Mouse (Mus musculus) intestine, embryonic 14.5 days (tissue): ENCODE measurements at regions not wholly inside any gene's neighbourhood (a gene's known extent, or its start where the extent isn't known, plus 50 kb on each side); places are given as distances from the start of the nearest gene placed in this dataset.
"Not testable (repeated sequence)": the region's sequence is repeated elsewhere in the genome, so short reads cannot be mapped to it uniquely, and the experiment has no call there.

Experiments
- ATAC-seq: fragments of 200-750 bp; cut with Nextera tagmentation; replicated peaks from 2 replicates; pipeline ENCODE4 v1.8.0; 2017; ENCODE audit warnings: low read depth, moderate number of reproducible peaks, moderate TSS enrichment, moderate library complexity; ENCODE audit not compliant: low FRiP score, low TSS enrichment
- DNase-seq: peaks from one replicate; pipeline ENCODE4 v3.0.0-alpha.2; 2018; ENCODE audit warnings: low spot score
- H3K27ac ChIP-seq: fragments of 300-500 bp; sonication (generic); 2 replicates; pipeline ENCODE4 v1.5.1; 2014; ENCODE audit warnings: low read depth, mild to moderate bottlenecking, control low read depth
- H3K27me3 ChIP-seq: fragments of 300-500 bp; sonication (generic); replicated peaks from 2 replicates; pipeline ENCODE4 v1.6.1; 2014; ENCODE audit warnings: low read length, control low read depth; ENCODE audit not compliant: control insufficient read depth, insufficient read depth
- H3K36me3 ChIP-seq: fragments of 300-500 bp; sonication (generic); 2 replicates; pipeline ENCODE4 v1.6.1; 2014; ENCODE audit warnings: low read length, control low read depth; ENCODE audit not compliant: control insufficient read depth, insufficient read depth
- H3K4me1 ChIP-seq: fragments of 300-500 bp; sonication (generic); replicated peaks from 2 replicates; pipeline ENCODE4 v1.6.1; 2014; ENCODE audit warnings: low read length, control low read depth, mixed read lengths; ENCODE audit not compliant: control insufficient read depth, insufficient read depth
- H3K4me2 ChIP-seq: fragments of 300-500 bp; sonication (generic); 2 replicates; pipeline ENCODE4 v1.6.1; 2014; ENCODE audit warnings: low read length
- H3K4me3 ChIP-seq: fragments of 300-500 bp; sonication (generic); 2 replicates; pipeline ENCODE4 v1.5.1; 2014; ENCODE audit warnings: low read depth, low read length, control low read depth, mixed read lengths
- H3K9ac ChIP-seq: fragments of 300-500 bp; sonication (generic); 2 replicates; pipeline ENCODE4 v1.6.1; 2014; ENCODE audit warnings: mild to moderate bottlenecking, low read length
- H3K9me3 ChIP-seq: fragments of 300-500 bp; sonication (generic); 2 replicates; pipeline ENCODE4 v1.6.1; 2016; ENCODE audit warnings: low read length, control low read depth; ENCODE audit not compliant: control insufficient read depth
- WGBS: fragments of 180-500 bp; shearing (Covaris S2); extraction: QIAGEN DNeasy Blood & Tissue Kit; methylation state at CpG from one replicate; pipeline ENCODE4 v1.1.7; 2014; 5-methylcytosine and 5-hydroxymethylcytosine counted together

DNA sequence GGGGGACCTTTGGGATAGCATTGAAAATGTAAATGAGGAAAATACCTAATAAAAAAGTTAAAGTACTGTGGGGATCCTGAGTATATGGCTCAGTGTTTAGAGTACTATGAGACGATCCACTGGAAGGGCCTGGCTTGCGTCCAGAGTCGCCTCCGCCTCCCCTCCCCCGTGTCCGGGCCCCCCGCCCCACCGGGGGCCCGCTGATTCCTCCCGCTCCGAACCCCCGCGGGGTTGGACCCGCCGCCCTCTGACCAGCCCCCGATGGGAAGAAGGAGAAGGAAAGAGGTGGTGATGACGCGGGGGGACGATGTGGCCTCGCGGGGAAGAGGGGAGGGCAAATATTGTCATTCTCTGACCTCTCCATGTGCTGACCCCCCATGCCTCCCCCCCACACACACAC is 500.8 kb upstream of the Gm12887 start:
- H3K9me3 ChIP-seq, result not testable (repeated sequence)
- ATAC-seq, result peak; percentile 86
- no CpG with 5 or more reads among the region's 21 CpGs for WGBS

More for the DNA sequence above, 500.8 kb upstream of the Gm12887 start:
- H3K4me3 ChIP-seq, DNase-seq, H3K4me1 ChIP-seq, H3K4me2 ChIP-seq, H3K27ac ChIP-seq, H3K9ac ChIP-seq, H3K36me3 ChIP-seq, H3K27me3 ChIP-seq: not testable (repeated sequence)
